ENCODE assay signal across 28 mouse cellular contexts in the genomic region with DNA sequence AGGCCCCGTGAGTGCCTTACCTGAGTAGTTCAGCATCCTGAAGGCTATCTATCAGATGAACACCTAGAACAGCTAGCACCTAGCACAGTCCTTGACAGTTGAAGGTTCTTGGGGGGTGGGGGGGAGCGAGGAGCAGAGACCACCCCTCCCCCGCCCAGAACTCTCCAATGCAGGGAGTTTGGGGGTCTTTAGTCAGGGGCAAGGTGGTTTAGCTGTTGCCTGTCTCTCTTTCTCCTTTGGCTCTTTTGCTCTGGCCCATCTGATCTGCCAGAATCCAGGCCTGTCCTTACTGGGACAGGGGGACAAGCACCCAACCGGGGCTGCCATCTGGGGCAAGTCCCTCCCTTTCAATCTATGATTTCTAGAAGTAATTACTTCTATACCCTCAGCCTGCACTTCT. TPM values are rescaled to one million over a fixed set of nuclear protein-coding genes. Genes with fewer than 3 reads are reported as not detected.
DNase-seq lines count a peak whose midpoint lies in the region; ATAC-seq and TF ChIP-seq lines count a peak whose summit lies in the region.
"Had no signal": no experiment of that assay in that cellular context is flagged by ENCODE, and none has a peak within 500 bp of the region (broad histone marks: within the 10 kb centered on the region; RNA-seq: fewer than 3 reads in every experiment).

A gene (minus strand): TSS at position 101 of the 400 bp plus-strand sequence.

- no peaks in the 10 kb centered on the region for H3K27me3 ChIP-seq in hindbrain, embryonic 10.5 days (ENCODE audit: insufficient read depth, poor library complexity, severe bottlenecking)
- H3K27me3 ChIP-seq in hindbrain, embryonic 11.5 days (ENCODE audit: control insufficient read depth, insufficient read depth, low read length) = no peaks in the 10 kb centered on the region
- no peaks in the 10 kb centered on the region for H3K27me3 ChIP-seq in kidney, embryonic 15.5 days
- no peaks in the 10 kb centered on the region for H3K27me3 ChIP-seq in testis, adult 2 months (ENCODE audit: control insufficient read depth, insufficient read depth, low read length)
- no peaks in the 10 kb centered on the region for H3K27me3 ChIP-seq in limb, embryonic 10.5 days (ENCODE audit: low read depth, poor library complexity, severe bottlenecking)
- no peaks in the 10 kb centered on the region for H3K27me3 ChIP-seq in intestine, embryonic 16.5 days (replicated peaks; ENCODE audit: control insufficient read depth, insufficient read depth, low read length)
- H3K27me3 ChIP-seq: forebrain, embryonic 13.5 days; heart, embryonic 15.5 days; hindbrain, embryonic 15.5 days had no signal

- no peak for TF ChIP-seq CTCF in testis, adult 2 months (IDR thresholded peaks at IDR 0.05; ENCODE audit: control insufficient read depth, insufficient read depth, insufficient replicate concordance, low read depth, low read length)

- no peak for ATAC-seq in hindbrain, embryonic 11.5 days (ENCODE audit: low FRiP score)
- ATAC-seq in kidney, embryonic 15.5 days (replicated peaks; ENCODE audit: low FRiP score) = no peak
- no peak for ATAC-seq in intestine, embryonic 16.5 days
- ATAC-seq: CD4-positive, CD25-positive, alpha-beta regulatory T cell, adult 4 months; forebrain, embryonic 13.5 days; forebrain, postnatal 0 days had no signal

- peaks cover 29% of the 10 kb centered on the region for H3K4me1 ChIP-seq in hindbrain, embryonic 10.5 days (replicated peaks)
- no peaks in the 10 kb centered on the region for H3K4me1 ChIP-seq in hindbrain, embryonic 11.5 days (replicated peaks; ENCODE audit: control insufficient read depth, insufficient read depth, low read length)
- peaks cover 25% of the 10 kb centered on the region for H3K4me1 ChIP-seq in kidney, embryonic 15.5 days
- H3K4me1 ChIP-seq in testis, adult 2 months (ENCODE audit: control insufficient read depth, insufficient read depth, low read length) = peaks cover 35% of the 10 kb centered on the region
- peaks cover 24% of the 10 kb centered on the region for H3K4me1 ChIP-seq in limb, embryonic 10.5 days
- H3K4me1 ChIP-seq in intestine, embryonic 16.5 days (ENCODE audit: control insufficient read depth, insufficient read depth, low read length) = no peaks in the 10 kb centered on the region

- peak; percentile 43; the same call in 1 of the 2 replicates for TF ChIP-seq POLR2A in testis, adult 2 months (IDR thresholded peaks at IDR 0.05; ENCODE audit: control insufficient read depth, low read depth, low read length)

- H3K36me3 ChIP-seq in hindbrain, embryonic 10.5 days = peaks cover 39% of the 10 kb centered on the region
- H3K36me3 ChIP-seq in hindbrain, embryonic 11.5 days (ENCODE audit: control insufficient read depth, insufficient read depth, low read length) = peaks cover 3% of the 10 kb centered on the region; the same call in 1 of the 2 replicates
- H3K36me3 ChIP-seq in kidney, embryonic 15.5 days = peaks cover 23% of the 10 kb centered on the region
- H3K36me3 ChIP-seq in testis, adult 2 months (ENCODE audit: control insufficient read depth, insufficient read depth, low read length) = no peaks in the 10 kb centered on the region
- H3K36me3 ChIP-seq in limb, embryonic 10.5 days = peaks cover 28% of the 10 kb centered on the region
- no peaks in the 10 kb centered on the region for H3K36me3 ChIP-seq in intestine, embryonic 16.5 days (ENCODE audit: control insufficient read depth, insufficient read depth, low read length)

- H3K9me3 ChIP-seq in hindbrain, embryonic 10.5 days = no peaks in the 10 kb centered on the region
- no peaks in the 10 kb centered on the region for H3K9me3 ChIP-seq in hindbrain, embryonic 11.5 days (ENCODE audit: control insufficient read depth, low read length)
- no peaks in the 10 kb centered on the region for H3K9me3 ChIP-seq in kidney, embryonic 15.5 days (replicated peaks)
- H3K9me3 ChIP-seq in limb, embryonic 10.5 days (replicated peaks) = no peaks in the 10 kb centered on the region
- H3K9me3 ChIP-seq in intestine, embryonic 16.5 days (ENCODE audit: control insufficient read depth, low read length) = no peaks in the 10 kb centered on the region
- H3K9me3 ChIP-seq: forebrain, embryonic 10.5 days; forebrain, embryonic 13.5 days; heart, embryonic 15.5 days; hindbrain, embryonic 15.5 days had no signal

- no peak for DNase-seq in hindbrain, embryonic 10.5 days (ENCODE audit: low spot score)
- DNase-seq in hindbrain, embryonic 11.5 days (ENCODE audit: low spot score) = no peak
- DNase-seq in kidney, postnatal 36 days = no peak
- DNase-seq in testis, postnatal 14 days (ENCODE audit: low spot score) = no peak
- no peak for DNase-seq in limb, embryonic 10.5 days (ENCODE audit: low spot score)
- DNase-seq: adrenal gland, adult 2 months; adrenal gland, postnatal 14 days; cerebellum, adult 11 months; cerebellum, adult 2 months; cerebellum, adult 9-11 months; cerebellum, postnatal 25 days; forebrain, postnatal 0 days; gastrocnemius, adult 2 months; gastrocnemius, postnatal 14 days; heart, adult 2 months; heart, postnatal 10 days; heart, postnatal 4 days had no signal

- 79% methylated on average over 4 of the region's 4 CpGs for WGBS in hindbrain, embryonic 10.5 days
- WGBS in hindbrain, embryonic 11.5 days = 84% methylated on average over 4 of the region's 4 CpGs
- 81% methylated on average over 4 of the region's 4 CpGs for WGBS in kidney, embryonic 15.5 days
- 83% methylated on average over 4 of the region's 4 CpGs for WGBS in limb, embryonic 10.5 days
- WGBS in intestine, embryonic 16.5 days = 80% methylated on average over 4 of the region's 4 CpGs

- no peak within 1 kb of the TSS for H3K4me2 ChIP-seq in hindbrain, embryonic 11.5 days (replicated peaks; ENCODE audit: low read depth, low read length)
- H3K4me2 ChIP-seq in kidney, embryonic 15.5 days = no peak within 1 kb of the TSS
- H3K4me2 ChIP-seq in intestine, embryonic 16.5 days (ENCODE audit: low read depth, low read length) = no peak within 1 kb of the TSS
- H3K4me2 ChIP-seq: forebrain, embryonic 13.5 days; heart, embryonic 11.5 days; heart, embryonic 15.5 days; hindbrain, embryonic 15.5 days had no signal

- H3K4me3 ChIP-seq in hindbrain, embryonic 10.5 days = no peak within 1 kb of the TSS
- no peak within 1 kb of the TSS for H3K4me3 ChIP-seq in hindbrain, embryonic 11.5 days (ENCODE audit: low read depth, low read length)
- H3K4me3 ChIP-seq in kidney, embryonic 15.5 days (replicated peaks) = no peak within 1 kb of the TSS
- H3K4me3 ChIP-seq in testis, adult 2 months (ENCODE audit: control insufficient read depth, low read depth, low read length) = peak within 1 kb of the TSS; percentile 90
- H3K4me3 ChIP-seq in limb, embryonic 10.5 days = no peak within 1 kb of the TSS
- H3K4me3 ChIP-seq in intestine, embryonic 16.5 days (ENCODE audit: low read length) = no peak within 1 kb of the TSS
- H3K4me3 ChIP-seq: forebrain, embryonic 10.5 days; forebrain, embryonic 13.5 days; gastrocnemius, adult 2 months; heart, adult 2 months; heart, embryonic 15.5 days; hindbrain, embryonic 15.5 days had no signal

- no peak within 1 kb of the TSS for H3K9ac ChIP-seq in hindbrain, embryonic 11.5 days (ENCODE audit: low read depth, low read length)
- H3K9ac ChIP-seq in kidney, embryonic 15.5 days = no peak within 1 kb of the TSS
- H3K9ac ChIP-seq in intestine, embryonic 16.5 days (ENCODE audit: low read depth, low read length) = no peak within 1 kb of the TSS
- H3K9ac ChIP-seq: forebrain, embryonic 13.5 days; forebrain, postnatal 0 days; heart, embryonic 15.5 days; hindbrain, embryonic 15.5 days had no signal

- H3K27ac ChIP-seq in hindbrain, embryonic 10.5 days = peak within 1 kb of the TSS; percentile 1; the same call in 1 of the 2 replicates
- H3K27ac ChIP-seq in hindbrain, embryonic 11.5 days (ENCODE audit: low read depth, low read length) = no peak within 1 kb of the TSS
- 0 out of 2 replicates have a peak within 1 kb of the TSS, but pooled peaks have one; percentile 22 for H3K27ac ChIP-seq in kidney, embryonic 15.5 days
- peak within 1 kb of the TSS; percentile 81 for H3K27ac ChIP-seq in testis, adult 2 months (ENCODE audit: control insufficient read depth, insufficient read depth, low read depth, low read length)
- 0 out of 2 replicates have a peak within 1 kb of the TSS, but pooled peaks have one; percentile 32 for H3K27ac ChIP-seq in limb, embryonic 10.5 days
- H3K27ac ChIP-seq in intestine, embryonic 16.5 days (ENCODE audit: low read length) = no peak within 1 kb of the TSS
- H3K27ac ChIP-seq: forebrain, embryonic 10.5 days; forebrain, embryonic 13.5 days; gastrocnemius, adult 2 months; heart, adult 2 months; heart, embryonic 15.5 days; hindbrain, embryonic 15.5 days had no signal

RNA-seq across cellular contexts. Expression of the gene that starts here (rescaled TPM):
- polyA plus RNA-seq in hindbrain, embryonic 10.5 days (2016; fragmentation: Nextera tagmentation; extraction: Ambion mirVana) = 0.31 and 1.2 TPM in 2 replicates
- polyA plus RNA-seq in hindbrain, embryonic 11.5 days (2014; fragmentation: Nextera tagmentation; extraction: Ambion mirVana) = 0.79 and 1.0 TPM in 2 replicates
- polyA plus RNA-seq in kidney, embryonic 15.5 days (2015; fragmentation: Nextera tagmentation; extraction: Ambion mirVana) = 0.57 and 0.87 TPM in 2 replicates
- polyA plus RNA-seq in testis, adult 2 months (2012; rRNA removed) = 28.2 and 28.4 TPM in 2 replicates
- polyA plus RNA-seq in limb, embryonic 10.5 days (2016; fragmentation: Nextera tagmentation; extraction: Ambion mirVana) = 0.59 and 0.98 TPM in 2 replicates
- 0.17 and 0.33 TPM in 2 replicates for polyA plus RNA-seq in intestine, embryonic 16.5 days (2015; fragmentation: Nextera tagmentation; extraction: Ambion mirVana)
- polyA plus RNA-seq: adrenal gland, adult 2 months; embryonic facial prominence, embryonic 14.5 days; heart, adult 2 months; intestine, embryonic 14.5 days had no signal

Comparison
In these comparisons a context has a peak if more than half of its experiments do, and no peak if none do; other contexts are left out.
1. RNA of the gene that starts here (polyA plus RNA-seq): 28.2 to 28.4 TPM in testis, adult 2 months; 0.57 to 0.87 TPM in kidney, embryonic 15.5 days, 0.79 to 1.0 TPM in hindbrain, embryonic 11.5 days, 0.59 to 0.98 TPM in limb, embryonic 10.5 days, 0.31 to 1.2 TPM in hindbrain, embryonic 10.5 days and 0.17 to 0.33 TPM in intestine, embryonic 16.5 days; every median in the first group is over 10 times any median in the second.
2. H3K27ac ChIP-seq: peak in hindbrain, embryonic 10.5 days (single experiment), kidney, embryonic 15.5 days (single experiment), testis, adult 2 months (single experiment) and limb, embryonic 10.5 days (single experiment); none in hindbrain, embryonic 11.5 days (single experiment) and intestine, embryonic 16.5 days (single experiment).